Mouse (Mus musculus) hindbrain, embryonic 10.5 days (tissue): Measurements from ENCODE around the gene Ano10. TPM values are rescaled to one million over a fixed set of nuclear protein-coding genes. Genes with fewer than 3 reads are reported as not detected.
A peak's percentile ranks its signal among the peaks of the same experiment; 100 is the strongest.

Experiments
- DNase-seq: peaks from one replicate; pipeline ENCODE4 v3.0.0-alpha.2; 2017; ENCODE audit warnings: low spot score
- H3K27ac ChIP-seq: fragments of 300-500 bp; sonication (generic); 2 replicates; pipeline ENCODE4 v1.5.1; 2016; ENCODE audit warnings: mild to moderate bottlenecking, moderate library complexity
- H3K27me3 ChIP-seq: fragments of 300-500 bp; sonication (generic); 2 replicates; pipeline ENCODE4 v1.6.1; 2016; ENCODE audit warnings: mild to moderate bottlenecking; ENCODE audit not compliant: poor library complexity, insufficient read depth, severe bottlenecking
- H3K36me3 ChIP-seq: fragments of 300-500 bp; sonication (generic); 2 replicates; pipeline ENCODE4 v1.6.1; 2016; ENCODE audit warnings: mild to moderate bottlenecking, moderate library complexity
- H3K4me1 ChIP-seq: fragments of 300-500 bp; sonication (generic); replicated peaks from 2 replicates; pipeline ENCODE4 v1.6.1; 2016; ENCODE audit warnings: mild to moderate bottlenecking
- H3K4me3 ChIP-seq: fragments of 300-500 bp; sonication (generic); 2 replicates; pipeline ENCODE4 v1.5.1; 2016; ENCODE audit warnings: mild to moderate bottlenecking, moderate library complexity
- H3K9me3 ChIP-seq: fragments of 300-500 bp; sonication (generic); 2 replicates; pipeline ENCODE4 v1.6.1; 2016; ENCODE audit warnings: mild to moderate bottlenecking, moderate library complexity
- whole genome bisulfite sequencing: fragments of 180-500 bp; shearing (Covaris S2); methylation state at CpG from one replicate; pipeline ENCODE4 v1.1.7; 2016; 5-methylcytosine and 5-hydroxymethylcytosine counted together
- polyA plus RNA-seq: library from polyadenylated mRNA; unstranded; fragments of >200 nt; fragmentation: Nextera tagmentation; extraction: Ambion mirVana; gene quantifications from 2 replicates; pipeline ENCODE4 v1.2.1, GENCODE M21; 2016

Gene Ano10
- polyA plus RNA-seq, 1 experiment from 2014 or later, result 46.9 TPM

DNA sequence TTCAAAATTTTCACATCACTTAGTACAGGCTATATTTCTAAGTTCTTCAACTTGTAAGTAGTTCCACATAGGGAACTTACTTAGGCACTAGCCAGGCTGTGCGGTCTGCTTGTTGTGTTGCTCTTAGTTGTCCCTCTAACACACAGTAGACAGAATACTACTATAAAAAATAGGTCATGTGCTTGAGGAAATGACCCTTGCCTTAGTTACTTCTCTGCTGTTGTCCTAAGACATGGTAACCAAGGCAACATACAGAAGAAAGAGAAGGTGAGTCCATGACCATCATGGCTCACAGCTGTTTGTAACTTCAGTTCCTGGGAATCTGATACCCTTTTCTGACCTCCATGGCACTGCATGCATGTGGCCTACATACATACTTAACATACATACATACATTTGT lies 139.0 kb downstream of the Ano10 start:
- peaks cover 51% of the 10 kb centered on the region for H3K36me3 ChIP-seq
- no peaks in the 10 kb centered on the region for H3K27me3 ChIP-seq

DNA sequence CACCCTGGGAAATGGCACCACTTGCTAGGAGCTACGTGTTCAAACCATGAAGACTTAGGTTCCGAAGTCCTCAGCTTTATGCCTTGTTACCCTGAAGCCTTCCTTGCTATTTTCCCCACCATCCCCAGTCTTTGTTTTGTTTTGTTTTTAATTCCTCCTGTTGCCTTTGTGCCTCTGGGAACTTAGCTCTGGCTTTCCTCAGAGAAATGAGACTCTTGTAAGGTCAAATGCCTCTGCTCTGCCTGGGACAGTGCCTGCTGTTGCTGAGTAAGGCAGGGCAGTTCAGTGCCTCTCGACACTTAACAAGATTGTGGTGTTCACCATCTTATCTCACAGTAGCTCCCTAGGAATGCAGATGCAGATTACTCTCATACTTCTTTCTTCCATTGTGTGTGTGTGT lies 140.8 kb downstream of the Ano10 start:
- 90% methylated on average over 3 of the region's 3 CpGs for WGBS
- no peak for DNase-seq

More for the DNA sequence above, 139.0 kb downstream of the Ano10 start:
- no peak overlapping the region for H3K27ac ChIP-seq
- no peaks in the 10 kb centered on the region; the same call in 1 of the 2 replicates for H3K9me3 ChIP-seq
- DNase-seq, result no peak
- H3K4me3 ChIP-seq, result no peak overlapping the region
- 100% methylated on average over 1 of the region's 1 CpGs for WGBS
- no peaks in the 10 kb centered on the region for H3K4me1 ChIP-seq

DNA sequence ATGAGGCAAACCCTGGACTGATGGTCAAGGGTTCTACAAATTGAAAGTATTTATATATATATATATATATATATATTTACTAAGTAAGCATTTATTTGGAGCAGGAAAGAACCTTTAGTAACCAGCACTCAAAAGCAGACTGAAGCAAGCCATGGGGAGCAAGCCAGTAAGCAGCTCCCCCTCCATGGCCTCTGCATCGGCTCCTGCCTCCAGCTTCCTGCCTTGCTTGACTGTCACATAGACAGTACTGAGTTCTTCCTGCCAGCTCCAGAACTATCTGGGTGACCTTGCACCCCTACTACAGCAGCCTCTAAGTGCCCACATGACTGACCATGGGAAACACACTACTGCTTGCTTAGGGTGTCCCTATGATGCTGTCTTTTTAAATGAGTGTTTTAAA lies 141.7 kb downstream of the Ano10 start:
- 96% methylated on average over 1 of the region's 1 CpGs for WGBS
- H3K27ac ChIP-seq, result no peak overlapping the region
- peaks cover 31% of the 10 kb centered on the region for H3K36me3 ChIP-seq
- no peaks in the 10 kb centered on the region for H3K4me1 ChIP-seq
- no peaks in the 10 kb centered on the region; the same call in 1 of the 2 replicates for H3K9me3 ChIP-seq
- no peak for DNase-seq
- no peaks in the 10 kb centered on the region for H3K27me3 ChIP-seq
- H3K4me3 ChIP-seq, result no peak overlapping the region

More for the DNA sequence above, 140.8 kb downstream of the Ano10 start:
- no peaks in the 10 kb centered on the region for H3K4me1 ChIP-seq
- H3K27me3 ChIP-seq, result no peaks in the 10 kb centered on the region
- H3K9me3 ChIP-seq, result no peaks in the 10 kb centered on the region; the same call in 1 of the 2 replicates
- no peak overlapping the region for H3K27ac ChIP-seq
- no peak overlapping the region for H3K4me3 ChIP-seq
- H3K36me3 ChIP-seq, result peaks cover 40% of the 10 kb centered on the region

DNA sequence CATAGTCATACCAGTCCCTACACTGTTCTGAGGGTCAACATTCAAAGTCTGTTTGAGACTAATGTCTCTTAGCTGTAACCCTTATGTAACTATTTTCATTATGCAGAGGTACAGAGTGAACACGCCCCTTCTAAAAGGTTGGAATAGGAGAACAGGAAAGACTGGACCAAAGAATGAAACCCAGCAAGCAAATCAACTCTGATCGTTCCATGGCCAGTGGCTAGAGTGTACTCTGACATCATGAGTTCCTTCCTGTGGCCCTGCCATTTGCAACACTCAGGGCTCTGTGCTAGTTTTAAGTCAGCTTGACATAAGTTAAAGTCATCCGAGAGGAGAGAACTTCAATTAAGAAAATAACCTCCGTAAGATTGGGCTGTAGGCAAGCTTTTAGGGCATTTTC lies 142.2 kb downstream of the Ano10 start:
- 92% methylated on average over 4 of the region's 4 CpGs for WGBS

DNA sequence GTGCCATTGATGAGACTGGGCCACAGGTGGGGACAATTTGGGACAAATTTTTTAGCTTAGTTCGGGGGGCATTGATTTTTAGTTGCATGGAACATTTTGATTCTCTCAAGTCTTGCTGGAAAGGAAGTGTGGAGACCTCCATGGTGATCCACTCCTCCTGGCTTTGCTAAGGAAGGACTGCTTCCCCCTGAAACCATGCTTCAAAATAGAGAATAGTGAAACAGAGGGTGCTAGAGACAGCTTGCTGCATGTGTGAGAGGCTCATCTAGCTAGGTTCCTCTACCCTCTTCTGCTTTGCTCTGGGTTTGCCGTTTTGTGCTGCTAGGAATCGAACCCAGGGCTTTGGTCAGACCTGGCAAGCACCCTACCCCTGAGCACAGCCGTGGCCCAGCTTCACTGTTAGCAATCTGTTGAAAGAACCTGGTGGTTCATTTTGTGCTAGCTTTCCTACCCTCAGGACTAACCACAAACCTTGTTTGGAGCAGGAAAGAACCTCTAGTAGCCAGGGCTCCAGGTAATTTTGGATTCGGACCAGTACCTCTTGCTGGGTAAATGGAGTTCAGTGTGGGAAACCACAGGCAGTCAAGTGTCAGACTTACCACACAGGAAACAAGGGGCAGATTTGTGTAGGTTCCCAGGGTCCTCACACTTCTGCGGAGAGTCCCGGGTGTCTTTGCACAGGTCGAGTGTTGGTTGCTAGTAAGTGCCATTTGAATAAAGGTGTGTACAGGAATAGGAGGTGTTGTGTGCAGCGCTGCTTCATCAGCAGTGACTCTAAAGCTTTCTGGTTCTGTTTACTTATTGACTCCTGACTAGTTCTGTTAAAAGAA lies 144.0 kb downstream of the Ano10 start:
- H3K27me3 ChIP-seq, result no peaks in the 10 kb centered on the region
- 92% methylated on average over 9 of the region's 9 CpGs for WGBS
- H3K36me3 ChIP-seq, result peaks cover 24% of the 10 kb centered on the region
- no peak for DNase-seq
- no peaks in the 10 kb centered on the region for H3K9me3 ChIP-seq
- H3K4me1 ChIP-seq, result peaks cover 13% of the 10 kb centered on the region
- H3K4me3 ChIP-seq, result no peak overlapping the region
- no peak overlapping the region for H3K27ac ChIP-seq

More for the DNA sequence above, 142.2 kb downstream of the Ano10 start:
- Histone ChIP-seq H3K27me3 (no peaks in the 10 kb centered on the region), H3K4me1 (no peaks in the 10 kb centered on the region), H3K4me3 (no peak overlapping the region), H3K36me3 (peaks cover 26% of the 10 kb centered on the region), H3K27ac (no peak overlapping the region), H3K9me3 (no peaks in the 10 kb centered on the region; the same call in 1 of the 2 replicates)
- DNase-seq, result no peak

DNA sequence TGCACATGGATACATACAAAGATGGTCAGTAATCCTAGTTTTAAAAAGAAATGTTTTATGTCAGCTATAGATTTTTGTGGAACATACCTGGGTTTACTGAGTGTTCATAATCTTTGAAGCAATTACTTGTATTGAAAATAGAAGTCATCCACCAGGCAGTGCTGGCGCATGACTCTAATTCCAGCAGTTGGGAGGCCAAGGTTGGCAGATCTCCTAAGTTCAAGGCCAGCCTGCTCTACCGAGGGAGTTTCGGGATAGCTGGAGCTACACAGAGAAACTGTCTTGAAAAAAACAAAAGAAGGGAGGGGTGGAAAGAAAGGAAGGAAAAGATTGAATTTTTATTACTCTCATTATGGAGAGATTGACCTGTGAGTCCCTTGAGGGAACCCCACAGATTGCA lies 145.9 kb downstream of the Ano10 start:
- Histone ChIP-seq H3K4me1 (peaks cover 13% of the 10 kb centered on the region), H3K27ac (no peak overlapping the region), H3K9me3 (peaks cover 8% of the 10 kb centered on the region; the same call in 1 of the 2 replicates), H3K4me3 (no peak overlapping the region), H3K36me3 (peaks cover 33% of the 10 kb centered on the region), H3K27me3 (no peaks in the 10 kb centered on the region)
- DNase-seq, result no peak
- 89% methylated on average over 3 of the region's 3 CpGs for WGBS

DNA sequence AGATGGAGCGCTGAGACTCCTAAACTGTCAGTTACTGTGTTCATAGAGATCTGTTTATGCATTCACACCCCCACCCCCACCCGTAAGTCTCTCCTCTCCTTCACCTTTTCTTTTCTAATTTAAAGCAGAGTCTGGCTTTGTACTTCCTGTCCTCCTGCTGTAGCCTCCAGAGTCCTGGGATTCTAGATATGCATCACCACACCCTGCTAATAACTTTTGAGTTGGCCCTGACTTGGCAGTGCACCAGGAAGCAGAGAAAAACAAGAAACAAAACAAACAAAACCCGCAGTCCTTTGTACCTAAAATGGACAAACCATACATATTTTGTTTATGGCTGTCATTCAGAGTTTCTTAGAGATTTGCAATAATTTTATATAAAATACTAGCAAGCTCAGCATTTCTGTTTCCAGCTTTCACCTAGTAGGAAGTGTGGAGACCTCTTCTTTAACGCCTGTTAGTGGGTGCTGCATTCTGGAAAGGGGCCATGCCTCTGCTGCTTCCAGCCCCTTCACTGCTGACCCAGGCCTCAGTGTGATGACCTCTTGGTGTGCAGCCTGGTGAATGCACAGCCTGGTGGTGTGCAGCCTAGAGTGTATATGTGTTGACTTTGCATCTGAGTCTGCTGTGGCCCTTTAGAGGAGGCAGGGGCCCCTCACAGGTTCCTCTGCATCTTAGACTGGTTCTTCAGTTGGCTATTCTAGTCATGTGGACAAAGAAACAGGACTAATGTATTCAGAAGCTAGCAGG lies 147.9 kb downstream of the Ano10 start:
- Histone ChIP-seq H3K9me3 (peaks cover 8% of the 10 kb centered on the region; the same call in 1 of the 2 replicates), H3K27ac (no peak overlapping the region), H3K4me3 (no peak overlapping the region), H3K27me3 (no peaks in the 10 kb centered on the region), H3K4me1 (peaks cover 17% of the 10 kb centered on the region), H3K36me3 (peaks cover 30% of the 10 kb centered on the region)
- WGBS, result 77% methylated on average over 4 of the region's 4 CpGs
- DNase-seq, result no peak

DNA sequence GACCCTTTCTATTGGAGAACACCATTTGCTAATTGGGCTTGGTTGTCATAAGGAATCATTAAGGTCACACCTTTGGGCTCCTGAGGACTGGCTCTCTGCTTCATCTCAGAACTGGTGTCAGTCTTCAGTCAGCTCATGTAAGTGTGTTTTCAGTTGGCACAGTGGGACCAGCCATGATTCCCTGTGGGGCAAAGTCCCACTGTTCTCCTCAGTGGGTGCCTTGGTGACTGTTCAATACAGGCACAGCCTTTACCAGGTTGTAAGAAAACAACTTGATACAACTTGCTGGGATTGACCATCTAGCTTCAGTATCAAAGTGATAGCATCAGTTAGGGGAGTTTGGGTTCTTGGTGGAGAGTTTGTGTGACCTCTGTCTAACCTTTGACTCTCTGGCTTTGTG lies 148.5 kb downstream of the Ano10 start:
- Histone ChIP-seq H3K27me3 (no peaks in the 10 kb centered on the region), H3K4me1 (peaks cover 17% of the 10 kb centered on the region)
- no peak for DNase-seq

DNA sequence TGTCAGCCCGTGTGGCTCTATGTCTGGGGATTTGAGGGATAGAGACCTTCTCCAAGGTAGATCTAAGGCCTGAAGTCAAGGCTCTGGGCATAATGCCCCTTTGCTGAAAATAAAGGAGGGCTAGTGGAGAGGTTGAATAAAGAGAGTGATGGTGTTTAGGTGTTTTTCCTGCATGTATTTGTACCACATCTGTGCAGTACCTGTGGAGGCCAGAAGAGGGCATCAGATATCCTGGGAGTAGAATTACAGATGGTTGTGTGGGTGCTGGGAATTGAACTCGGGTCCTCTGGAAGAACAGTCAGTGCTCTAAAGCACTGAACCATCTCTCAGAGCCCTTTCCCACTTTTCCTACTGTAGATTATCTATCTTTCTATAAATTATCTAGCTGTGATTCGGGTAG lies 149.4 kb downstream of the Ano10 start:
- peaks cover 8% of the 10 kb centered on the region; the same call in 1 of the 2 replicates for H3K9me3 ChIP-seq
- no peaks in the 10 kb centered on the region for H3K27me3 ChIP-seq
- peaks cover 17% of the 10 kb centered on the region for H3K4me1 ChIP-seq
- H3K4me3 ChIP-seq, result no peak overlapping the region
- 96% methylated on average over 3 of the region's 3 CpGs for WGBS
- DNase-seq, result no peak
- peaks cover 30% of the 10 kb centered on the region for H3K36me3 ChIP-seq
- no peak overlapping the region for H3K27ac ChIP-seq

More for the DNA sequence above, 148.5 kb downstream of the Ano10 start:
- Histone ChIP-seq H3K36me3 (peaks cover 30% of the 10 kb centered on the region), H3K4me3 (no peak overlapping the region), H3K9me3 (peaks cover 8% of the 10 kb centered on the region; the same call in 1 of the 2 replicates), H3K27ac (no peak overlapping the region)

DNA sequence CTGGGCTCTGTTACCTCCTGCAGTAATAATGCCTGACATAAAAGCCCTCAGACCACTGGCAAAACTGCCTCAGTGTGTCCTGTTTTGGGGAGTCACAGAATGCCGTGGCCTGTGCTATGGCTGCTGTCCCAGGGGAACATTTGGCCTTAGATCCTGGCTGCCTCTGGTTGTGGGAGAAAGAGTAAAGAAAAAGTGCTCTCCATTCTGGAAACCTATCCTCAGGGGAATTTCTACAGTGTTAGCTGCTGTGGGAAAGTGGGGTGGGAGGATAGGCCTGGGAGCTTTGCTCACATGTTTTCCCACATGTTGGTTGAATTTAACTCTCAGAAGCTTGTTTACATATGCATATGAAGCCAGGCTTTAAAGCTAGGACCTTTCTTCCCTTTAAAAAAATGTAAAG lies 151.0 kb downstream of the Ano10 start:
- no peak for DNase-seq
- 71% methylated on average over 1 of the region's 1 CpGs for WGBS

DNA sequence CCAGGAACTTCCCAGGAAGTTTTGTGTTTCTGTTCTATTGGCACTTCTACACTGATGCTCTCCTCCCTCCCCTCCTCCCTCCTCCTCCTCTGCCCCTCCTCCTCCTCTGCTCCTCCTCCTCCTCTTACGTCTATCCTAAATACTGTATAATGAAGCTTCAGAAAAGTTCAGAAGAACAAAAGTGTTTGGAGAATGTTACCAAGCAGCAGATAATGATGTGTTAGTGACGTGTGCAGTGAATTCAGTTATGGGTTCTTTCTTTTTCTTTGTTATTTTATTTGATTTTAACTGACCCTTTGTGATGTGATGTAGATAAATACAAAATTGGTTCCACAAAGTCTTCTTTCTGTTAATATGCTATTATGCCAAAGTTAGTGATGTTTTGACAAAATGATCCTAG lies 155.0 kb downstream of the Ano10 start:
- H3K4me3 ChIP-seq, result no peak overlapping the region
- peaks cover 20% of the 10 kb centered on the region; the same call in 1 of the 2 replicates for H3K4me1 ChIP-seq
- H3K27ac ChIP-seq, result no peak overlapping the region
- peaks cover 36% of the 10 kb centered on the region for H3K36me3 ChIP-seq
- 60% methylated on average over 2 of the region's 2 CpGs for WGBS
- H3K27me3 ChIP-seq, result no peaks in the 10 kb centered on the region
- DNase-seq, result no peak
- peaks cover under 1% of the 10 kb centered on the region; the same call in 1 of the 2 replicates for H3K9me3 ChIP-seq

More for the DNA sequence above, 151.0 kb downstream of the Ano10 start:
- Histone ChIP-seq H3K27ac (0 out of 2 replicates have a peak overlapping the region, but pooled peaks have one; percentile 41), H3K36me3 (peaks cover 30% of the 10 kb centered on the region), H3K9me3 (peaks cover 8% of the 10 kb centered on the region; the same call in 1 of the 2 replicates), H3K4me1 (peaks cover 18% of the 10 kb centered on the region), H3K27me3 (no peaks in the 10 kb centered on the region), H3K4me3 (no peak overlapping the region)

DNA sequence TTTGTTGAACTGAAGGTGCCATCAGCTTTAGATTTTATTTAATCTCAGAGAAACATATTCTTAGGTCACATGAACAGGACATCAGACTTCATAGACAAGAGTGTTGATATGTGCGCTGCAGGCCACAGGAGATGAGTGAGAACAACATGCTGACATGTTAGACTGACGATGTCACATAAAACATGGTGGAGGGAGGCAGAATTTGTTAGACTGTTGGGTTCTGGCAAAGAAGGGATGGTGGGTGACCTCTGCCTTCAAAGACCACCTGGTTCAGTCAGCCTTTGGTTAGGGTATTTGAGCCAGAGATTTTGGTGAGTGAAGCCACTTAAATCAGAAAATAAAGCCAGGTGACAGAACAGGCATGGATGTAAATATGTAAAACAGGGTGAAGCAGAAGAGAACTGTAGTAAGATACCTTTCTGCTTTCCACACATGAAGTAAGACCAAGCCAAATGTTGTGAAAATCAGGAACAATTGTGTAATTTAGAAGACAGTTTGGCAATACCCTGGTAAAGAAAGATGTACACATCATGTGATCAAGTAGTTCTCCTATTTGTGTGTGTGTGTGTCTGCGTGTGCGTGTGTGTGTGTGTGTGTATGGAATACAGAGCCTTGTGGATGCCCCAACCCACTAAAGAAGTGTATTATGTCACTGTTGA lies 155.7 kb downstream of the Ano10 start:
- no peak for DNase-seq
- 93% methylated on average over 4 of the region's 4 CpGs for WGBS
- Histone ChIP-seq H3K9me3 (no peaks in the 10 kb centered on the region), H3K4me1 (peaks cover 20% of the 10 kb centered on the region; the same call in 1 of the 2 replicates), H3K4me3 (no peak overlapping the region), H3K36me3 (peaks cover 30% of the 10 kb centered on the region), H3K27me3 (no peaks in the 10 kb centered on the region), H3K27ac (no peak overlapping the region)
